Mouse (Mus musculus): Measurements from ENCODE around the gene Snx21. TPM values are rescaled to one million over a fixed set of nuclear protein-coding genes. Genes with fewer than 3 reads are reported as not detected.
"Not testable (repeated sequence)": the region's sequence is repeated elsewhere in the genome, so short reads cannot be mapped to it uniquely, and the experiment has no call there.

Gene Snx21
- total RNA-seq, 2 experiments from 2014 or later, result 52.8 to 56.9 TPM

DNA sequence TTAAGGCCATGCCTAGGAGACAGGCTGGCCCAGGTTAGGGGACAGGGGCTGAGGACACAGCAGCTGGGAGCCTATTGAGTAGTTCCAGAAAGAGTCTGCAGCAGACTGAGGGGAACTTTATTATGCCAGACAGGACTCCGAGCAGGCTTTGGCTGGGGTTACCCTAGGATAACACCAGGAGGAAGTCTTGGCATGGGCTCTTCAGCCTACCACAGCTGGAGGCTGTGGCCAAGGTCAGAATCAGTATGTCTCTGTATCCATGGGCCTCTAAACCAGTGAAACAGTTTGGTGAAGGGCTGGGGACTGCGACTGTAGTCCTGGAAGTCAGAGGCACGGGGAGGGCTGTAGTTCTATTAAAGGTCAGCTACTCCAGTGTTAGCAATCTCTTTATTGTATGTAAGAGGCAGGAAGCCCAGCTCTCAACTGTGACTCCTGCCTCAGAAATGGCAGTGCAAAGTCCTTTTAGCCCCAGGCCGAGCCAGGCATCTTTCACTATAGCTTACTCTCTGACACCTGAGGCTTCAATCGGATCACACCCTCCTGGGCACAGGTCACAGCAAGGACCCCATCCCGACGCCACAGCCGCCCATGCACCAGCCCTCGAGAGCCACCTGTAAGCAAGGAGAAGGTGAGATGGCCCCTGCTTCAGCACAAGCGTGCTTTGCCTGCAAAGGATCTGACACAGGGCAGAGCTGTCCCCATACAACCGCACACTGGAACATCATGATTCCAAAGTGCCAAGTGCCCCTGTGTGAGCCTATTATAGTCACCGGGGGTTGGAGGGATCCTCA is 7.0 kb downstream of the Snx21 start:
- no peak for DNase-seq
- intact Hi-C loops (cut with DNase I), result no loop called here

GRCm38 (mm10) chr2:164793236-164793635 is 7.6 kb downstream of the Snx21 start:
- intact Hi-C loops (cut with DNase I), result no loop called here
- peak; percentile 62 for DNase-seq

DNA sequence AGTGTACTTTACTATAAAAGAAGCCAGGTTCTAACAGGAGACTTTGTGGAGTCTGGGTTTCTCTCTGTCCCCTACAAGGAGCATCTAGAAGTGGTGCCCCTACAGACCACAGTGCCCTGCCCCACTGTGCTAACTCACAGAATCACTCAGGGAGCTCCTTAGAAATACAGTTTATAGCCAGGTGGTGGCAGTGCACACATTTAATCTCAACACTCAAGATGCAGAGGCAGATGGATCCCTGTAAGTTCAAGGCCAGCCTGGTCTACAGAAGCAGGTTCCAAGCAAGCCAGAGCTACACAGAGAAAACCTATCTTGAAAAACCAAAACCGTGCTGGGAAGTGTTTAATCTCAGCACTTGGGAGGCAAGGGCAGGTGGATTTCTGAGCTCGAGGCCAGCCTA is 8.1 kb downstream of the Snx21 start:
- no peak for DNase-seq
- intact Hi-C loops (cut with DNase I), result no loop called here

DNA sequence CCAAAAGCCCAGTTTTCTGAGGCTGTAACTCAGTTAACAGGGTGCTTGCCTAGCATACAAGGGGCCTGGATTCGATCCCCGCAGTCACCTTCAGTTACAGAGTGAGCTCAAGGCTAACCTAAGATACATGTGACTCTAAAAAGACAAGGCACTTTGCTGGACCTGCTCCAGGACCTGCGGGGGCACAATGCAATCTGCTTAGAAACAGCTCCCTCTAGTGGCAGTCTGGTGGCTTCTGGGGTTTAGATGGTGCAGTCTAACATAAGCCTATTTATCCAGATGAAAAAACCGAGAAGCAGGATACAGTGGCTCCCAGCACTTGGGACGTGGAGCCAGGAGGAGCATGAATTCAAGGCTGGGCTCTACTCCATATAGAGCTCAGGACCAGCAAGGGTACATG is 8.7 kb downstream of the Snx21 start:
- peak; percentile 93 for DNase-seq
- intact Hi-C loops (cut with DNase I), result no loop called here

DNA sequence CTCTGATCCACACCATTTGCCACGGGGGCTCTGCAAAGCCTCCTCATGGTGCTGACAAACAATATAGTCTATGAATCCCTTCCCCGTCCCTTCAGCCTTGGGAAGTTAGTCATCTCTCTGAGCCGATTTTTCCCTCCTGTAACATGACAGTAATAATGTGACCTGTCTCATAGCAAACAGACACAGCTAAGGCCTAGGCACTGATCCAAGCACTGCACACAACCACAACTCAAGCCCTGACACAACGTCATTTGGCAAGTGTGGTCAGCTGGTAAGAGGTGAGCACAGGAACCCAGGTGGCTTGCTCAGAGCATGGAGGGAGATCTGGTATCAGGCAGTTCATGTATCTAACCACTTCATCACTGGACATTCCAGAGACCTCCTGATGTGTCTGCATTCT is 10.2 kb downstream of the Snx21 start:
- intact Hi-C loops (cut with DNase I), result no loop called here
- no peak for DNase-seq

GRCm38 (mm10) chr2:164798554-164798953 is 12.9 kb downstream of the Snx21 start:
- intact Hi-C loops (cut with DNase I); DNase-seq: not testable (repeated sequence)

DNA sequence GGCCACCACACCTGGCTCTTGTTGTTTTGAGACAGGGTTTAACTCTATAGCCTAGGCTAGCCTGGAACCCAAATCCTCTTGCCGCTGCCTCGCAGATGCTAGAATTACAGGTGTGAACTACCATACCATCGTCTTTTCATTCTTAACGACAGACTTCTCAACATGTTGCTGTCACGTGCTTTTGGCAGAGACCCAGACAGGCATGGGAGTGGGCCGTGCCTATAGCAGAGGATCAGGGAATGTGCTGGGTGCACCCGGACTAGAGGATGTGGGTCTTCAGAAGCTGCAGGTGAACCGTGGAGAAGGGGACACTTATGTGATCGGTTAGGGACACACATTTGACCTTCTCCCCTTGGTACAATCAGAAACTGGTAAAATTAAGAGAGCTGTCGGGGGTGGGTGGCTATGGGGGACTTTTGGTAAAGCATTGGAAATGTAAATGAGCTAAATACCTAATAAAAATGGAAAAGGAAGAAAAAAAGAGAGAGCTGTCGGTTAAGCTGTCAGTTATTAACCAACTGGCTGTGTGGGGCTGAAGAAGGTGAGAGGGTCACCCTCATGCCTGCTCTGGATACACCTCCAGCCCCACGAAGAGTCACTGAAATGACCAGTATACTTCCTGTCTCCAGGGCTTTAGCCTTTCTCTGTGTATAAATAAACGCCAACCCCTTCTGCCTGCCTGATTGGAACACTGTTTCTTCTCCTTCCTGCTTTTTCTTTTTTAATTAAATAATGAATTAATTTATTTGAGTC is 14.8 kb downstream of the Snx21 start:
- intact Hi-C loops (cut with DNase I), result no loop called here
- no peak for DNase-seq

DNA sequence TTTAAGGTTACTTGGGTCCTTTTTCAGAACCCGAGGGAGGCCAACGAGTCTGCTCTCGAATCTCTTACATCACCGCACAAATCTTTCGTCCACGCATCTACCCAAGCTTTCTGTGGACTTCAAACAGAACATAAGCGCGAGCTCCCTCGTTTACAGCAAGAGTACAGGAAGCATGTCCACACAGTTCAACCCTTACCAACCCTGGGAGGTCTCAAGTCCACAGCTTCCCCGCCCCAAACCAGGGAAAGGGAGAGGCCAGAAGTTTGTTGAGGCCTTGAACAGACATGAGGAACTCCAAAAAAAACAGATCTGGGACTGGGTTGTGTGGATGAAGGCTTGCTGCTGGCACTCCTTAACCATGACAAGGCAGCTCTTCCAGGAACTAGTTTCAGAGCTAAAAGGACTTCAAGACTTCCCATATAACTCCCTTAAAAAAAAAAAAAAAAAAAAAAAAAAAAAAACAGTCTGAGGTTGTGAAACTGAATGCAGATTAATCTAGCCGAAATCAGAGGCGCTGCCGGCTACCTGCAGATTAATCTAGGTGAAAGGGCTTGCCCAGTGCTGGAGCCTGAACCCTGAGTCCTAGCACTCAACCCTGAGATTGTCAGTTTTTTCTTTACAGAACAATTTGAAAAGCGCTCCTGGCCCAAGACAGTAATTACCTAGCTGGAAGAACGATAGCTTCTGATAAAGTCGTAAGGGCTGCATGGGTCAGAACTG is 17.7 kb downstream of the Snx21 start:
- no peak for DNase-seq
- intact Hi-C loops (cut with DNase I), result no loop called here

- intact Hi-C loops (cut with DNase I), result no loop called here
- DNase-seq, result no peak
Observed at GRCm38 (mm10) chr2:164803921-164804313, 18.3 kb downstream of the Snx21 start.

GRCm38 (mm10) chr2:164804533-164805331 is 19.1 kb downstream of the Snx21 start, which contains the start of the genes Acot8 and Zswim3:
TSS of gene Acot8 (minus strand) at chr2:164804882.
TSS of gene Zswim3 (plus strand) at chr2:164805098.
- intact Hi-C loops (cut with DNase I), result no loop called here
- peak; percentile 95 for DNase-seq

DNA sequence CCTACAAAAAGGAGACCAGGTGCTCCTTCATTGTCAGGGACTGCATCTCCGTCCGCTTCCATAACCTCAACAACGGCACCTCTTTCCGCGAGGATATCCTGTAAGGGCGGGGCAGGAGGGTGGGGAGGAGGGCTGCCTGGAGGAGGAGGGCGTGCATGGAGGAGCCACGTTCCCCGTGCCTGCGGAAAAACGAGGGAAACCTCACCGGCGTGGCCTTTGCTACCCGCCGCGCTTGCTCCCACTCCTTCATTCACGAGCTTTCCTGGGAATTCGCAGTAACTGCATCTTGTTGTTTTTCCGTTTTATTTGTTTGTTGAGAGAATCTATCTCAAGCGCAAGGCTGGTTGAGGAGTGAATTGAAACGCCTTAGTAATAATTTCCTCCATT is 19.7 kb downstream of the Snx21 start:
- DNase-seq, result no peak
- intact Hi-C loops (cut with DNase I), result no loop called here

DNA sequence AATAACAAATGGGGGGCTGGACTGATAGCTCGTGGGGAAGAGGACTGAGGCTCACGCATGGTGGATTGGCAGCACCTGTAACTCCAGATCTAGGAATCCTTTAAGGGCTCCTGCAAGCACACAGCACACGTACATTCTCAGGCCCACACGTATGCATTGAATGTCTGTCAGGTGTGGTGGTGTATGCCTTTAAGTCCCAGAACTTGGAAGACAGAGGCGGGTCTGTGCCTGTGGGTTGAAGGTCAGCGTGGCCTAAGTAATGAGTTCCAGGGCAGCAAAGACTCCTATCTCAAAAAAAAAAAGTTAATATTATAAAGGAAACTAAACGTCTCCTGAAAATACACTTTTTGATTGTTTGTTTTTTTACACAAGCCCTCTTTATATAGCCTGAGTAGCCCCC is 21.0 kb downstream of the Snx21 start:
- intact Hi-C loops (cut with DNase I), result no loop called here
- no peak for DNase-seq

- intact Hi-C loops (cut with DNase I), result no loop called here
Observed at GRCm38 (mm10) chr2:164813557-164813956, 27.9 kb downstream of the Snx21 start.

DNA sequence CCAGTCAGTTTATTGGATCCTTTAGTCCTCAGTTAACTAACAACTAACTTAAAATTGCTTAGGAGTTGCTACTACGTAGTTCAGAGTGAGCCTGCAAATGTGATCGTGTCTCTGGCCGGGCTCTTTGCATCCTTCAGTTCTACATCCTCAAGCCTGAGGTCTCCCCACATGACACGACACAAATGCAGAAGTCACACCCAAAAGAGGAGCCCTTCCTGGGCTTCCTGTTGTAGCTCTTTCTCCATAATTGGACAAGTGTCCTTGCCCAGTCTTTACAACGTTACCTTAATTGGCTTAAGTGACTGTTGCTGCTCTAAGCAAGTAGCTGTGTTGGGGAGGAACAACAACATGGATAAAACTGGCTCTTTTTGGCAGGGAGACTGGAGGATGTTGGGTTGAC is 29.7 kb downstream of the Snx21 start:
- DNase-seq, result no peak
- intact Hi-C loops (cut with DNase I), result no loop called here

More at GRCm38 (mm10) chr2:164813557-164813956, 27.9 kb downstream of the Snx21 start:
- DNase-seq, result no peak

- no peak for DNase-seq
- intact Hi-C loops (cut with DNase I), result no loop called here
Observed at GRCm38 (mm10) chr2:164815821-164816220, 30.2 kb downstream of the Snx21 start.

- intact Hi-C loops (cut with DNase I), result no loop called here
- DNase-seq, result no peak
Observed at GRCm38 (mm10) chr2:164817206-164817605, 31.6 kb downstream of the Snx21 start.

DNA sequence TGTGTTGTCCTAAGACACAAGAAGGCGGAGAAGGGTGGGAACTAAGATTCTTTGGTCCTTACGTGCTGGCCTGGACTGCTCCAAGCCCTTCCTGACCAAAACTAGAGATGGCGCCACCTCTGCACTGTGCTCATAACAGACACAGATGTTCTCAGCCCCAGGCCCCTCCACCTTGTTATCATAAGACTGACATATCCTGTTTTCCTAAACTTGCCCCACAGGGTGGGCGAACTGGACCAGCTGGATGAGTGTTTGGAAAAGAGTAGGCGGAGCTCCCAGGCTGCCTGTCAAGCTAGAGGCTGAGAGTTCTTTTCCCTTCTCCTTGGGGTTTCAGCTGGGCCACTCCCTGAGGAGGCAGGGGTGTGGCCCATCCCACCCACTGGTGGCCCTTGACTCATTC is 32.1 kb downstream of the Snx21 start:
- intact Hi-C loops (cut with DNase I), result no loop called here
- DNase-seq, result no peak

GRCm38 (mm10) chr2:164821060-164821459 is 35.4 kb downstream of the Snx21 start:
- intact Hi-C loops (cut with DNase I), result no loop called here
- no peak for DNase-seq

DNA sequence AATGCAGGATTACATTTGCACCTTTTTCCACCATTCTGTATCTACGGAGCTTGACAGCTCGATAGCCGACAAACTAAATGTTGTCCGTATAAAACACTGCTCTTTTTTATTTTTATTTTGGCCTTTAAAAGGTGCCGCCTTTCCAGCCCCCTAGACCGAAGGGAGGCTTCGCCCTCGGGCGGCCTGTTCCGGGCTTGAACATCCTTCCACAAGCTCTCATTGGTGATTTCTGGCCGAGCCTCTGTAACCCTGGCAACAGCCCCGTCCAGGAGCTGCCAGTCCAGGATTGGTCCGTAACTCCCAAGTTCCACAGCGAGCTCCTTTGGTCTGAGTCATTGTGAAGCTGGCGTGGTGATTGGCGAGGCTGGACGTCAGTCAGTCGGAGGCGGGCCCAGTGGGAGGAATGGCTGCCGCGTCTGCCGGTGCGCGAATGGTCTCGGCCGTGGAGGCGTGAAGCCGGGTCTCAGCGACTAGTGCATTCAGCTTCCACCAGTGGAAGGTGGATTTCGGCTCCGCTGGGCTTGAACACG is 37.1 kb downstream of the Snx21 start, which contains the start of gene Zswim1:
Gene Zswim1 (plus strand): TSS at position 51 of the 530 bp plus-strand sequence.
- intact Hi-C loops (cut with DNase I), result no loop called here
- peak; percentile 99 for DNase-seq

DNA sequence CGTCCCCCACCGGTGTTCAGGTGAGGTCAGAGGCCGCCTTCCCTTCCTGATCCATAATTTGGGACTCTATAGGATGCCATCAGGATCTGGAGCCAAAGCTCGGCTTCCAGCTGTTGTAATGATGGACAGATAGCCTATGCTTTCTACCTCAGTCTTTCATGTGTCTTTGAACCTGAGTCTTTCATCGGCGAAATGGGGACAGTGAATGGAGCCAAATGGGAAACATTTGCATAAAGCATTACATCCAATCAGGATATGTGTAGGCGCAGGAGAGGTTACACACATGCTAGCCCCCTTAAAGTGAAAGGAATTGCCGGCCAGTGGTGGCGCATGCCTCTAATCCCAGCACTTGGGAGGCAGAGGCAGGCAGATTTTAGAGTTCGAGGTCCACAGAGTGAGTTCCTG is 37.6 kb downstream of the Snx21 start:
- intact Hi-C loops (cut with DNase I), result no loop called here
- DNase-seq, result no peak

Data from left cerebral cortex, postnatal 4 days (tissue).